Mouse (Mus musculus) kidney, adult 18-20 months (tissue): ENCODE results near the gene Arpp19.
A peak's percentile ranks its signal among the peaks of the same experiment; 100 is the strongest.

Experiments
- DNase-seq: peaks from one replicate; pipeline ENCODE4 v3.0.0; 2021

The Arpp19 gene

GRCm38 (mm10) chr9:75037451-75038356 lies at the start of gene Arpp19:
Gene Arpp19 (plus strand): TSS chr9:75037614.
- DNase-seq, result peak; percentile 86

- DNase-seq, result no peak
These were observed 48.4 kb upstream of the Arpp19 start for GRCm38 (mm10) chr9:74988893-74989460.

- DNase-seq, result no peak
These were observed 47.4 kb upstream of the Arpp19 start for GRCm38 (mm10) chr9:74989990-74990389.

- DNase-seq, result no peak
These were observed 42.7 kb upstream of the Arpp19 start for GRCm38 (mm10) chr9:74994611-74995257.

GRCm38 (mm10) chr9:74996349-74996748 lies 41.1 kb upstream of the Arpp19 start:
- no peak for DNase-seq

GRCm38 (mm10) chr9:74997976-74998375 lies 39.4 kb upstream of the Arpp19 start:
- no peak for DNase-seq

- DNase-seq, result no peak
These were observed 36.4 kb upstream of the Arpp19 start for GRCm38 (mm10) chr9:75001006-75001405.

- no peak for DNase-seq
These were observed 35.7 kb upstream of the Arpp19 start for GRCm38 (mm10) chr9:75001611-75002204.

- no peak for DNase-seq
These were observed 35.2 kb upstream of the Arpp19 start for GRCm38 (mm10) chr9:75002262-75002661.

GRCm38 (mm10) chr9:75004203-75004602 lies 33.2 kb upstream of the Arpp19 start:
- DNase-seq, result no peak

GRCm38 (mm10) chr9:75016591-75016990 lies 20.8 kb upstream of the Arpp19 start:
- DNase-seq, result no peak

- no peak for DNase-seq
These were observed 18.2 kb upstream of the Arpp19 start for GRCm38 (mm10) chr9:75019181-75019580.

GRCm38 (mm10) chr9:75019592-75019991 lies 17.8 kb upstream of the Arpp19 start:
- no peak for DNase-seq

- no peak for DNase-seq
These were observed 16.9 kb upstream of the Arpp19 start for GRCm38 (mm10) chr9:75020561-75020960.

- no peak for DNase-seq
These were observed 14.9 kb upstream of the Arpp19 start for GRCm38 (mm10) chr9:75022546-75022945.

- DNase-seq, result no peak
These were observed 14.1 kb upstream of the Arpp19 start for GRCm38 (mm10) chr9:75023150-75023894.

- DNase-seq, result no peak
These were observed 13.3 kb upstream of the Arpp19 start for GRCm38 (mm10) chr9:75024089-75024488.

- no peak for DNase-seq
These were observed 11.7 kb upstream of the Arpp19 start for GRCm38 (mm10) chr9:75025689-75026088.

GRCm38 (mm10) chr9:75032408-75032807 lies 5.0 kb upstream of the Arpp19 start:
- no peak for DNase-seq

- peak; percentile 2 for DNase-seq
These were observed 4.3 kb upstream of the Arpp19 start for GRCm38 (mm10) chr9:75033141-75033540.

- peak; percentile 2 for DNase-seq
These were observed 2.7 kb upstream of the Arpp19 start for GRCm38 (mm10) chr9:75034691-75035090.

- DNase-seq, result no peak
These were observed 1.5 kb upstream of the Arpp19 start for GRCm38 (mm10) chr9:75035944-75036343.

GRCm38 (mm10) chr9:75038357-75038688 lies 909 bp downstream of the Arpp19 start:
- DNase-seq, result no peak
